Mouse (Mus musculus) lung, postnatal 0 days (tissue): ENCODE data around the gene Nrg4.

ENCODE experiments used
- CTCF ChIP-seq: IDR thresholded peaks from 2 replicates; pipeline ENCODE4 v1.5.1; 2016; ENCODE audit warnings: antibody characterized with exemption, mild to moderate bottlenecking
- EP300 ChIP-seq: IDR thresholded peaks from 2 replicates; pipeline ENCODE4 v1.6.1; 2016; ENCODE audit warnings: antibody characterized with exemption, mild to moderate bottlenecking, control low read depth

DNA sequence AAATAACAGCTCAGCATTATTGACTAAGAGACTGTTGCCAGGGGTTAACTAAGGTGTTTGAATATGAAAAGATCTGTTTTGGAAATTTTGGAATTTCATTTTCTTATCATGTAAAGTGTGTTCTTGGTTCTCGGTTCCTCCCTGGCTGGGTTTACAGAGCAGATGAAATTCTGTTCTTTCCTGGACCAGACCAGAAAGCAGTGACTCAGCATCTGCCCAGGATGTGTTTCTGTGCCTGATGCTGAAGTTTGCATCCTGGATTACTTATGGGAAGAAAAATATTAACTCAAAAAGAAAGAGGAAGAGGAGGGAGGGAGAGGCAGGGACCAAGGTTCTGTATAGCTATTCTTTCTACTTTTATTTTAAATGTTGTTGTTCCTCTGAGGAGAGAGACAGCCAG lies 72.8 kb downstream of the Nrg4 start:
- TF ChIP-seq CTCF (no peak), EP300 (no peak)
